Mouse (Mus musculus) ES-Bruce4 (cell line): ENCODE results near the gene Rab3a. TPM values are rescaled to one million over a fixed set of nuclear protein-coding genes. Genes with fewer than 3 reads are reported as not detected.

Source experiments
- H3K27ac ChIP-seq: 2 replicates; pipeline ENCODE4 v1.5.1; 2012; ENCODE audit warnings: low read length, inconsistent platforms; ENCODE audit not compliant: insufficient read depth
- H3K27me3 ChIP-seq: 2 replicates; pipeline ENCODE4 v1.6.1; 2012; ENCODE audit warnings: mild to moderate bottlenecking, low read length, inconsistent platforms; ENCODE audit not compliant: control insufficient read depth, poor library complexity, insufficient read depth, severe bottlenecking
- H3K36me3 ChIP-seq: 2 replicates; pipeline ENCODE4 v1.6.1; 2012; ENCODE audit warnings: inconsistent platforms, mild to moderate bottlenecking, low read length, moderate library complexity; ENCODE audit not compliant: control insufficient read depth, poor library complexity, insufficient read depth, severe bottlenecking
- H3K4me1 ChIP-seq: one replicate; pipeline ENCODE4 v1.8.1; 2011; ENCODE audit warnings: low read length; ENCODE audit not compliant: control insufficient read depth, insufficient read depth
- H3K4me3 ChIP-seq: 2 replicates; pipeline ENCODE4 v1.5.1; 2011; ENCODE audit warnings: low read depth, mild to moderate bottlenecking, low read length
- H3K9ac ChIP-seq: 2 replicates; pipeline ENCODE4 v1.6.1; 2012; ENCODE audit warnings: low read depth, mild to moderate bottlenecking, inconsistent platforms; ENCODE audit not compliant: poor library complexity, severe bottlenecking
- H3K9me3 ChIP-seq: replicated peaks from 2 replicates; pipeline ENCODE4 v1.6.1; 2012; ENCODE audit warnings: mild to moderate bottlenecking, low read length, inconsistent platforms; ENCODE audit not compliant: control insufficient read depth, poor library complexity, insufficient read depth, severe bottlenecking
- CTCF ChIP-seq: IDR thresholded peaks from one replicate; pipeline ENCODE4 v1.8.1; 2011; ENCODE audit warnings: low read depth, low read length
- EP300 ChIP-seq: IDR thresholded peaks from 2 replicates; pipeline ENCODE4 v1.6.1; 2011; ENCODE audit warnings: low read depth, low read length; ENCODE audit not compliant: insufficient read depth
- POLR2A ChIP-seq: IDR thresholded peaks from one replicate; pipeline ENCODE4 v1.8.1; 2011; ENCODE audit warnings: low read length; ENCODE audit not compliant: insufficient read depth
- polyA plus RNA-seq: library from polyadenylated mRNA; stranded (reverse); fragments of >200 nt; gene quantifications from 2 replicates; pipeline ENCODE4 v1.2.4, GENCODE M21; 2011; ENCODE audit warnings: low read depth; ENCODE audit not compliant: missing spikeins, insufficient read depth, insufficient read length

Gene Rab3a
- polyA plus RNA-seq, 1 experiment: 6.3 TPM

GRCm38 (mm10) chr8:70772075-70772474 lies 17.6 kb downstream of the Rab3a start:
- H3K9me3 ChIP-seq: no peaks in the 10 kb centered on the region
- H3K9ac ChIP-seq: no peak overlapping the region
- H3K36me3 ChIP-seq: no peaks in the 10 kb centered on the region
- no peak overlapping the region for H3K27ac ChIP-seq
- no peaks in the 10 kb centered on the region for H3K27me3 ChIP-seq
- peaks cover 4% of the 10 kb centered on the region for H3K4me1 ChIP-seq
- no peak overlapping the region for H3K4me3 ChIP-seq
- TF ChIP-seq POLR2A (no peak), EP300 (no peak), CTCF (no peak)

- Histone ChIP-seq H3K27me3 (no peaks in the 10 kb centered on the region), H3K9me3 (no peaks in the 10 kb centered on the region), H3K4me1 (peaks cover 2% of the 10 kb centered on the region), H3K4me3 (no peak overlapping the region), H3K27ac (no peak overlapping the region), H3K36me3 (no peaks in the 10 kb centered on the region), H3K9ac (no peak overlapping the region)
- TF ChIP-seq EP300: no peak
- TF ChIP-seq CTCF: no peak
- TF ChIP-seq POLR2A: no peak
Measured at GRCm38 (mm10) chr8:70772890-70773289, 18.4 kb downstream of the Rab3a start.

GRCm38 (mm10) chr8:70773410-70773809 lies 18.9 kb downstream of the Rab3a start:
- H3K4me1 ChIP-seq: peaks cover 2% of the 10 kb centered on the region
- H3K27ac ChIP-seq: no peak overlapping the region
- no peak overlapping the region for H3K9ac ChIP-seq
- no peaks in the 10 kb centered on the region for H3K36me3 ChIP-seq
- no peak for TF ChIP-seq EP300
- TF ChIP-seq CTCF: no peak
- no peak for TF ChIP-seq POLR2A
- H3K4me3 ChIP-seq: no peak overlapping the region
- H3K27me3 ChIP-seq: no peaks in the 10 kb centered on the region
- H3K9me3 ChIP-seq: no peaks in the 10 kb centered on the region

GRCm38 (mm10) chr8:70773833-70774232 lies 19.4 kb downstream of the Rab3a start:
- no peaks in the 10 kb centered on the region for H3K27me3 ChIP-seq
- no peak overlapping the region for H3K27ac ChIP-seq
- no peak overlapping the region for H3K9ac ChIP-seq
- H3K36me3 ChIP-seq: no peaks in the 10 kb centered on the region
- H3K9me3 ChIP-seq: no peaks in the 10 kb centered on the region
- no peak overlapping the region for H3K4me3 ChIP-seq
- TF ChIP-seq EP300 (no peak), CTCF (no peak), POLR2A (no peak)
- peaks cover 2% of the 10 kb centered on the region for H3K4me1 ChIP-seq

GRCm38 (mm10) chr8:70774740-70775139 lies 20.3 kb downstream of the Rab3a start:
- Histone ChIP-seq H3K36me3 (no peaks in the 10 kb centered on the region), H3K4me3 (no peak overlapping the region), H3K4me1 (peaks cover 3% of the 10 kb centered on the region), H3K27me3 (no peaks in the 10 kb centered on the region), H3K27ac (no peak overlapping the region), H3K9me3 (no peaks in the 10 kb centered on the region), H3K9ac (no peak overlapping the region)
- TF ChIP-seq EP300 (no peak), CTCF (no peak), POLR2A (no peak)

- H3K9me3 ChIP-seq: no peaks in the 10 kb centered on the region
- H3K4me1 ChIP-seq: peaks cover 4% of the 10 kb centered on the region
- H3K27me3 ChIP-seq: no peaks in the 10 kb centered on the region
- H3K36me3 ChIP-seq: no peaks in the 10 kb centered on the region
- H3K9ac ChIP-seq: no peak overlapping the region
- H3K27ac ChIP-seq: no peak overlapping the region
- no peak for TF ChIP-seq EP300
- no peak for TF ChIP-seq POLR2A
- no peak for TF ChIP-seq CTCF
- H3K4me3 ChIP-seq: no peak overlapping the region
Measured at GRCm38 (mm10) chr8:70775227-70775626, 20.7 kb downstream of the Rab3a start.
